Mouse (Mus musculus): Measurements from ENCODE around the gene Numb. TPM values are rescaled to one million over a fixed set of nuclear protein-coding genes. Genes with fewer than 3 reads are reported as not detected.
"Not testable (repeated sequence)": the region's sequence is repeated elsewhere in the genome, so short reads cannot be mapped to it uniquely, and the experiment has no call there.

Numb gene
- total RNA-seq, 2 experiments from 2014 or later = 44.4 to 51.7 TPM

- DNase-seq = no peak
Observed at GRCm38 (mm10) chr12:83922724-83923485, 1.2 kb upstream of the Numb start.

GRCm38 (mm10) chr12:83920721-83921441, 853 bp downstream of the Numb start:
- DNase-seq = peak; percentile 44

GRCm38 (mm10) chr12:83916884-83917283, 4.8 kb downstream of the Numb start:
- DNase-seq = peak; percentile 26

DNA sequence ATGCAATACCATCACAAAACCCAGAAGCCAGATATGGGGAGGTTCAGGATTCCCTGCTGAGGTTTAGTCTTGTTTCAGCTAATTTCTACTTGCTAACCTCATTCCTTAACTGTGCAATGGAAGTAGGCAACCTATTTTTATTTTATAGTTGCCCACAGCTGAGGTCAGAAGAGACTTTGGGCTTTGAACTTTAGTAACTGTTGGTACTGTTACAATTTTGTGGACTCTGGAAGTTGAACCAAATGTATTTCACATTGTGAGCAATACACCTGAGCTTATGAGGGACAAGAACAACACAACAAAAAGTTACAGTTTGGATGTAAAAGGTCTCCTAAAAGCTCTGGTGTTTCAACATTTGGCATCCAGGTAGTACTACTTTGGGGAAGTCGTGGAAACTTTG, 6.9 kb downstream of the Numb start:
- DNase-seq = no peak

- DNase-seq = no peak
Observed at GRCm38 (mm10) chr12:83914202-83914740, 7.5 kb downstream of the Numb start.

DNA sequence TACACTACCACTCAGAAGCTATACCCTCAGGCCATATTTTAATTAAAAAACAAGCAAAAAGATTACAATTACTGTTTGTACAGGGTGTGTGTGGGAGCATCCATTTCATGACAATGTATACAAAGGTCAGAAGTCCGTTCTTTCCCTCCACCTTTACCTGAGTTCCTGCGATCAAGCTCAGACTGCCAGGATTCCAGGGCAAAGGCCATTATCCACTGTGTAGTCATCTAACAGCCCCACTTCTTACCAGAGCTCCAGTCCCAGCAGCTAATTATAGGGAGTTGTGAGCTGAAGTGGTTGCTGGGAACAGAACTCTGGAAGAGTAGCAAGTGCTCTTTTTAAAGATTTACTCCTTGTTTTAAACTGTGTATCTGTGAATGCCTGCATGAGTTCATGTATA, 11.3 kb downstream of the Numb start:
- no peak for DNase-seq

- no peak for DNase-seq
Observed at GRCm38 (mm10) chr12:83892926-83893325, 28.8 kb downstream of the Numb start.

DNA sequence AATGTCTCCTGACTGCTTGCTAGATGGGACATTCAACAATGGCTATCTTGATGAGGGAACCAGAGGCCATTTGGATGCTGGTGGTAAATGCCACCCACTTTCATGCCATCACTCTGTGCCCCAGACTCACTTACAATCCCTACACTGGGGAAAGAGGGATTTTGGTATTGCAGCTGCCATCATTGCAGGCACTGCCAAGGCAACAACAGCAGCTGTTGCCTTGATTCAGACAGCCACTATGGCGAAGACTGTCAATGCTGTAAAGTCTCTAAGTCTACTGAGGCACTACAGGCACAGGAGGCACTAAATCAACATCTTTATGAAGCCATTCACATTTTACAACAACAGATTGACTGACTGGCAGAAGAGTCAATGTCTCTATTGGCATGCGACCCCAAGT, 30.5 kb downstream of the Numb start:
- no peak for DNase-seq

DNA sequence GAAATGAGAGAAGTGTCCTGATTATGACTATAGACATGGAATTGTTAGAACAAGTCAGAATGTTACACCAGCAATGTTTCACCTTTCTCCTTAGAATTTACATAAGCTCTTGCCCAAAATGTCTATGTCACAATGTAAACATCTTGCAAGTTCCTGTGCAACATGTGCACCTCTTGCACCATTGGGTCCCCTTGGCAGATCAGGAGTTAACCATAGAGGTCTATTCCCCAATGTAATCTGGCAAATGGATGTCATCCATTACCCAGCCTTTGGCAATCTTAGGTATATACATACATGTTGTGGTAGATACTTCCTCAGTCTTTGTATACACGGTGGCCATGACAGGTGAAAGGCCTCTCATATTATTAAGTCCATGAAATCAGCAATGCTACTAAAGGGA, 32.6 kb downstream of the Numb start:
- DNase-seq = no peak

GRCm38 (mm10) chr12:83885516-83886285, 36.0 kb downstream of the Numb start:
- DNase-seq = peak; percentile 67

- DNase-seq = not testable (repeated sequence)
Observed at GRCm38 (mm10) chr12:83885065-83885464, 36.7 kb downstream of the Numb start.

- DNase-seq = no peak
Observed at GRCm38 (mm10) chr12:83882503-83882902, 39.2 kb downstream of the Numb start.

- no peak for DNase-seq
Observed at GRCm38 (mm10) chr12:83882088-83882487, 39.6 kb downstream of the Numb start.

- DNase-seq = no peak
Observed at GRCm38 (mm10) chr12:83880913-83881312, 40.8 kb downstream of the Numb start.

DNA sequence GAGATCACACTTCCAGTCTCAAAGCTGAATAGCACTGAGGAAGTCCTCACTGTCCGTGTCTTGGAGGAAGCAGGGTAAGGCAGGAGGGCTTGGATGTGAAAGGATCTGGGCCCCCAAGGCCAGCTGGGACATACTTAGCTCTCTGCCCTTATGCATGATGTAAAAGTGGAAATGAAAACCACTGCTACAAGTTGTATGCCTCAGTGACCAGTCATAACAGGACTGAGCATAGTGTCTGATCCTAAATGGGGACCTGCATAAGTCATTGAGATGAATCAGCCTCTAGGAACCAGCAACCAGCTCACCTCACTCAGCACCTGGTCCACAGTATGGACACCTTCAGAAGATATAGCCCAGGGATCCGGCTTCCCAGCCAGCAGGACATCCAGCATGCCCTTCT, 46.6 kb downstream of the Numb start:
- no peak for DNase-seq

- peak; percentile 40 for DNase-seq
Observed at GRCm38 (mm10) chr12:83874597-83874996, 47.1 kb downstream of the Numb start.

DNA sequence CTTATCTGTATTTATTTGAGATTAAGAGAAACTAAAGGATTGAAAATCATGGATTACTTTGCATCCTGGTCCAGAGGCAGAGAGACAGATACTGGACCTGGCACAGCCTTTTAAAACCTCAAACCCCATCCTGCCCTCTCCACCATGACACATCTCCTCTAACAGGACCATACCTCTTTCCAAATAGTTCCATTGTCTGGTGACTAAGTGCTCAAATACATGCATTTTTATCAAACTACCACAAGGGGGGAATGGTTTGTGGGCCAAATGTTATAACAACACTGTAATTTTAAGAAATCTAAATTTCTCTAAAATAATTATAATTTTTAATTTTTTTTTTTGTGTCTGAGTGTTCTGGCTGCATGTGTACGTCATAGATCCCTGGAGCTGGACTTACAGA, 57.2 kb downstream of the Numb start:
- no peak for DNase-seq

GRCm38 (mm10) chr12:83861880-83862279, 59.9 kb downstream of the Numb start:
- no peak for DNase-seq

DNA sequence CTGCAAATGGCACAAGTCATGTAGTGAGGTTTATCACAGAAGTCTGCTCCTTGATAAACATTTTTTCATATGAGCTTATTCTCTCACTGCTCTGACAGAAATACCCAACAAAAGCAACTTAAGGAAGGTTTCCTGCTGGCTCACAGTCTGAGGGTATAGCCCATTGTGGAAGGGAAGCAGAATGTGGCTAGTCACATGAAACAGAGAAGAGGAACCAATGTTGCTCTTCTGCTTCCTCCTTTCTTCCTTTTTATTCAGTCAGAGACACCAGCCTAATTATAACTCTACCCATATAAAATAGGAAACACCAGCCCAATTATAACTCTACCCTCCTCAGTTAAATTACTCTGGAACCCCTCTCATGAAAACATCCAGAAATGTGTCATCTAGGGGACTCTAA, 61.0 kb downstream of the Numb start:
- DNase-seq = no peak

DNA sequence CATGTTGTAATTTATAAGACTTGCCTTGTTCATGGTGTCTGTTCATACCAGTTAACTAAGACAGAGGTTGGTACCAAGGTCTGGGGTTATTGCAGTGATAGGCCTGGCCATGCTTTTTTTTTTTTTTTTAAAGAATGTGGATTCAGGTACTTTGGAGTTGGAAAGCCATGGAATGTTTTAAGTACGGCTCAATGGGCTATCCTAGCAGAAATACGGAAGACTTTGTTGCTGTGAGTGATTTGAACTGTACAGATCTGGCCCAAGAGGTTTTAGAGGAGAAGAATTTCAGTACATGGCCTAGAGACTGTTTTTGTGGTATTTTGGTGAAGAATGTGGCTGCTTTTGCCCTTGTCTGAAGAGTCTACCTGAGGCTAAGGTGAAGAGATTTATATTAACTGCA, 63.7 kb downstream of the Numb start:
- DNase-seq = no peak

- DNase-seq = no peak
Observed at GRCm38 (mm10) chr12:83855211-83855610, 66.5 kb downstream of the Numb start.

GRCm38 (mm10) chr12:83854281-83854680, 67.5 kb downstream of the Numb start:
- DNase-seq = no peak
